Mouse (Mus musculus): ENCODE measurements around the gene Cd81. TPM values are rescaled to one million over a fixed set of nuclear protein-coding genes. Genes with fewer than 3 reads are reported as not detected.
A peak's percentile ranks its signal among the peaks of the same experiment; 100 is the strongest.

Gene Cd81
- 100 to 1,000 TPM; 489 to 524 TPM for total RNA-seq (2021)

GRCm38 (mm10) chr7:143052626-143053007 lies at the start of gene Cd81:
Cd81 (plus strand) TSS chr7:143052739.
- peak; percentile 76 to 82 for DNase-seq (ENCODE audit: extremely low spot score in 1 of 2, low spot score in 1 of 2)

- no peak for DNase-seq (ENCODE audit: extremely low spot score in 1 of 2, low spot score in 1 of 2)
Observed at GRCm38 (mm10) chr7:143004727-143005343, 47.7 kb upstream of the Cd81 start, which contains the start of gene Tspan32. Tspan32 (plus strand) TSS chr7:143005046.

GRCm38 (mm10) chr7:143005344-143006096 lies 47.0 kb upstream of the Cd81 start:
- no peak for DNase-seq (ENCODE audit: extremely low spot score in 1 of 2, low spot score in 1 of 2)

- DNase-seq (ENCODE audit: extremely low spot score in 1 of 2, low spot score in 1 of 2): no peak
Observed at GRCm38 (mm10) chr7:143006097-143006755, 46.3 kb upstream of the Cd81 start.

GRCm38 (mm10) chr7:143006756-143007598 lies 45.6 kb upstream of the Cd81 start:
- DNase-seq (ENCODE audit: extremely low spot score in 1 of 2, low spot score in 1 of 2): no peak

GRCm38 (mm10) chr7:143007599-143008369 lies 44.8 kb upstream of the Cd81 start:
- peak; percentile 95 to 99 for DNase-seq (ENCODE audit: extremely low spot score in 1 of 2, low spot score in 1 of 2)

- DNase-seq (ENCODE audit: extremely low spot score in 1 of 2, low spot score in 1 of 2): no peak
Observed at GRCm38 (mm10) chr7:143008370-143008926, 44.1 kb upstream of the Cd81 start.

- no peak for DNase-seq (ENCODE audit: extremely low spot score in 1 of 2, low spot score in 1 of 2)
Observed at GRCm38 (mm10) chr7:143008996-143009665, 43.4 kb upstream of the Cd81 start.

GRCm38 (mm10) chr7:143009996-143010395 lies 42.5 kb upstream of the Cd81 start:
- no peak for DNase-seq (ENCODE audit: extremely low spot score in 1 of 2, low spot score in 1 of 2)

GRCm38 (mm10) chr7:143011226-143011625 lies 41.3 kb upstream of the Cd81 start:
- DNase-seq (ENCODE audit: extremely low spot score in 1 of 2, low spot score in 1 of 2): no peak

GRCm38 (mm10) chr7:143012230-143012875 lies 40.2 kb upstream of the Cd81 start:
- no peak for DNase-seq (ENCODE audit: extremely low spot score in 1 of 2, low spot score in 1 of 2)

GRCm38 (mm10) chr7:143013420-143014178 lies 38.9 kb upstream of the Cd81 start:
- no peak for DNase-seq (ENCODE audit: extremely low spot score in 1 of 2, low spot score in 1 of 2)

GRCm38 (mm10) chr7:143014862-143015659 lies 37.5 kb upstream of the Cd81 start:
- DNase-seq (ENCODE audit: extremely low spot score in 1 of 2, low spot score in 1 of 2): no peak

- DNase-seq (ENCODE audit: extremely low spot score in 1 of 2, low spot score in 1 of 2): peak in 1 of 2 experiments; percentile 23
Observed at GRCm38 (mm10) chr7:143015755-143016423, 36.6 kb upstream of the Cd81 start.

- no peak for DNase-seq (ENCODE audit: extremely low spot score in 1 of 2, low spot score in 1 of 2)
Observed at GRCm38 (mm10) chr7:143016424-143017142, 36.0 kb upstream of the Cd81 start.

- DNase-seq (ENCODE audit: extremely low spot score in 1 of 2, low spot score in 1 of 2): no peak
Observed at GRCm38 (mm10) chr7:143017181-143017580, 35.4 kb upstream of the Cd81 start.
